Mouse (Mus musculus) olfactory bulb, adult 2 months (tissue): ENCODE measurements around the gene Golgb1.

ENCODE experiments used
- CTCF ChIP-seq: fragments of 200-500 bp; IDR thresholded peaks from 2 replicates; pipeline ENCODE4 v1.5.1; 2012; ENCODE audit warnings: low read depth, mild to moderate bottlenecking, low read length, moderate library complexity; ENCODE audit not compliant: insufficient read depth
- POLR2A ChIP-seq: fragments of 200-500 bp; IDR thresholded peaks from 2 replicates; pipeline ENCODE4 v1.6.1; 2012; ENCODE audit warnings: mild to moderate bottlenecking, low read depth, low read length, moderate library complexity; ENCODE audit not compliant: insufficient read depth

GRCm38 (mm10) chr16:36934131-36934840, 59.3 kb downstream of the Golgb1 start:
- TF ChIP-seq CTCF = no peak
- TF ChIP-seq POLR2A = no peak
